Mouse (Mus musculus): ENCODE measurements around the gene Ppig. TPM values are rescaled to one million over a fixed set of nuclear protein-coding genes. Genes with fewer than 3 reads are reported as not detected.

The Ppig gene
- polyA plus RNA-seq, 1 experiment, result 1.4 TPM

DNA sequence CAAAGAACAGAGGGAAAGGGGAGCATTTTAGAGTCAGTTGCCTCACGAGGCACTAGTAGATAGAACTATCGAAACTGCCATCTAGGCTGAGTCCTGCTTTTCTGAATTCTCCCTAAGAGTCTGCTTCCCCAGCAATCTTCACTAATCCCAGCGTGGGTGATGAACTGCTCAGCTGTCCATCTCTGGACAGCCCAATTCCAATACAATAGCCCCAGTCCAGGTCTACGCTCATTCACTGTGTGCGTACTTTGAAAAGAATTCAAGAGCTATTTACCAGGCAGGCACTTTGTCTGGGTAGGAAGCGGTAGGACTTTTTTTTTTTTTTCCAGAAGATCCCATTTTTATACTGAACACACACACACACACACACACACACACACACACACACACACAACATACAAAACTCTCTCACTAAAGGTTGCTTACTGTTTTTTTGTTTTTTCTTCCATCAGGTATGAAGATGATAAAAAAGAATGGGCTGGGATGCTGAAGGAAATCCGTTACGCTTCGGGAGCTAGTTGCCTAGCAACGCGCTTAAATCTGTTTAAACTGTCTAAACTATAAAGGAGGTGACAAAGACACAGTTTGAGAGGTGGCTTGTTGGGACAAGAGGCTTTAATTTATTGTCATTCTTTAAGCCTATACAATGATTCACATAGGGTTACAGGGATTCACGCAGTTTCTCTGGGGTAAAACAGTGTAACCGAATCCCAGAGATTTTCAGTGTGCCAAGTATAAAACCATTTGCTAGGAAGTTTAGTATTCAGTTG lies 39.1 kb upstream of the Ppig start:
- H3K27ac ChIP-seq (ENCODE audit: insufficient read depth, low read length), result no peak overlapping the region
- no peak overlapping the region for H3K4me3 ChIP-seq (ENCODE audit: extremely low read depth, insufficient read depth, insufficient read length)
- WGBS, result 94% methylated on average over 13 of the region's 13 CpGs
- no peaks in the 10 kb centered on the region for H3K4me1 ChIP-seq (ENCODE audit: control insufficient read depth, insufficient read depth, insufficient read length)
- no peak for DNase-seq (ENCODE audit: low read depth in 1 of 2, low spot score in 2 of 2)
- no peak for TF ChIP-seq POLR2A (IDR thresholded peaks at IDR 0.05; ENCODE audit: low read depth, low read length)
- no peak for TF ChIP-seq CTCF (IDR thresholded peaks at IDR 0.05; ENCODE audit: extremely low read depth, insufficient read depth, insufficient read length, insufficient replicate concordance)
- H3K36me3 ChIP-seq (ENCODE audit: control insufficient read depth, insufficient read depth, low read length), result 0 out of 2 replicates have a peak, but pooled peaks cover 2% of the 10 kb centered on the region
- H3K27me3 ChIP-seq (ENCODE audit: control insufficient read depth, insufficient read depth, low read length), result no peaks in the 10 kb centered on the region

DNA sequence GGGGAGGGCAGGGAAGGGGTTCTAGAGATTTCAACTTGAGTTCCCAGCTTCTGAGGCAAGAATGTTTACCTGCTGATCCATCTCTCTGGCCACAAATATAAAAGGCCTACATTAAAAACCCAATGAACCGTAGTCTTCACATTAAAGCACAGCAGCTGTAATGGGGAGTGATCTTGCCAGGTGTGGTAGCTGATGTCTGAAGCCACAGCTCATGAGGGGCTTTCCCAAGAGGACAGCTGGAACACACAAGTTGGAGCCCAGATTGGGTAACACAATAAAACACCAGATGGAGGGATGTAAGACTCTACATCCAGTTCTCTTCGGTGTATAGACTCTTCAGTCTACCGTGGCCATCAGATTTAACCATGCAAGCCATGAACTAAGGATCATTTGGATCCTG lies 37.9 kb upstream of the Ppig start:
- Histone ChIP-seq H3K36me3 (ENCODE audit: control insufficient read depth, insufficient read depth, low read length) (0 out of 2 replicates have a peak, but pooled peaks cover 2% of the 10 kb centered on the region), H3K27ac (ENCODE audit: insufficient read depth, low read length) (no peak overlapping the region), H3K4me3 (ENCODE audit: extremely low read depth, insufficient read depth, insufficient read length) (no peak overlapping the region), H3K27me3 (ENCODE audit: control insufficient read depth, insufficient read depth, low read length) (no peaks in the 10 kb centered on the region), H3K4me1 (ENCODE audit: control insufficient read depth, insufficient read depth, insufficient read length) (no peaks in the 10 kb centered on the region)
- WGBS, result 88% methylated on average over 3 of the region's 3 CpGs
- TF ChIP-seq CTCF (IDR thresholded peaks at IDR 0.05; ENCODE audit: extremely low read depth, insufficient read depth, insufficient read length, insufficient replicate concordance), result no peak
- TF ChIP-seq POLR2A (IDR thresholded peaks at IDR 0.05; ENCODE audit: low read depth, low read length), result no peak
- DNase-seq (ENCODE audit: low read depth in 1 of 2, low spot score in 2 of 2), result no peak

DNA sequence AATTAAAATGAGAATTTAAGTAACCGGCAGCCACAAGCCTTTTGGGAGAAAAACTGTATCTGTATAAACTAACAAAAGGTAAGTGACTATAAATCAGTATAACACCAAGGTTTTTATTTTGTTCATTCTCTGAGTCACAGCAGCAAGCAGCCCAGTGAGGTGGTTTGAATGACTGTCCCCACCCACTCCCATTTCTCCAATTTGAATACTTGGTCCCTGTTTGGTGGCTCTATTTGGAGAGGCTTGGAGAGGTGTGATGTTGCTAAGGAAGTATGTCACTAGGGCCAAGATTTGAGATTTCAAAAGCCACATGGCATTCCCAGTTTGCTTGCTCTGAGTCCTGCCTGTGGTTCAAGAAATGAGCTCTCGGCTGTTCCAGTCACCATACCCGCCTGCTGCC lies 32.1 kb upstream of the Ppig start:
- Histone ChIP-seq H3K4me3 (ENCODE audit: extremely low read depth, insufficient read depth, insufficient read length) (no peak overlapping the region), H3K27ac (ENCODE audit: insufficient read depth, low read length) (no peak overlapping the region), H3K27me3 (ENCODE audit: control insufficient read depth, insufficient read depth, low read length) (no peaks in the 10 kb centered on the region), H3K36me3 (ENCODE audit: control insufficient read depth, insufficient read depth, low read length) (peaks cover 12% of the 10 kb centered on the region), H3K4me1 (ENCODE audit: control insufficient read depth, insufficient read depth, insufficient read length) (no peaks in the 10 kb centered on the region)
- TF ChIP-seq CTCF (IDR thresholded peaks at IDR 0.05; ENCODE audit: extremely low read depth, insufficient read depth, insufficient read length, insufficient replicate concordance) (no peak), POLR2A (IDR thresholded peaks at IDR 0.05; ENCODE audit: low read depth, low read length) (no peak)
- no peak for DNase-seq (ENCODE audit: low read depth in 1 of 2, low spot score in 2 of 2)
- WGBS, result 92% methylated on average over 3 of the region's 3 CpGs

DNA sequence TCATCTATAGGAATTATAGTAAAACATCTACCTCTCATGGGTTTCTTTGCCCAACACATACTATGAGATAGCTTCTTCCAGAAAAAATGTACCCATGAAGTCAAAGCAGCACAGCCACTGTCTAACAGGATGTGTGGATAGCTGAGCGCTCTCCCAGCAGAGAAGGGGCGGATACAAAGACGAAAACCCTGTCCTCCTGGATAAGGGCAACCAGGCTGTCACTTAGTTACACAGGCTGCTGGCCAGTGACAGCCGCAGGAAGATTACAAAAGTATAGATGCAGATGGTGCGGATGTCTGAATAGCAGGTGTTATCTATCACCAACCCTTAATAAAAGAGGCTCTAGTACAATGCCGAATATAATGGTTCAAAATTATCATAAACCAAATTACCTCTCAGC lies 31.5 kb upstream of the Ppig start:
- DNase-seq (ENCODE audit: low read depth in 1 of 2, low spot score in 2 of 2), result no peak
- Histone ChIP-seq H3K27ac (ENCODE audit: insufficient read depth, low read length) (no peak overlapping the region), H3K4me3 (ENCODE audit: extremely low read depth, insufficient read depth, insufficient read length) (no peak overlapping the region), H3K27me3 (ENCODE audit: control insufficient read depth, insufficient read depth, low read length) (no peaks in the 10 kb centered on the region), H3K4me1 (ENCODE audit: control insufficient read depth, insufficient read depth, insufficient read length) (no peaks in the 10 kb centered on the region), H3K36me3 (ENCODE audit: control insufficient read depth, insufficient read depth, low read length) (peaks cover 12% of the 10 kb centered on the region)
- no peak for TF ChIP-seq CTCF (IDR thresholded peaks at IDR 0.05; ENCODE audit: extremely low read depth, insufficient read depth, insufficient read length, insufficient replicate concordance)
- no peak for TF ChIP-seq POLR2A (IDR thresholded peaks at IDR 0.05; ENCODE audit: low read depth, low read length)
- WGBS, result 91% methylated on average over 6 of the region's 6 CpGs

DNA sequence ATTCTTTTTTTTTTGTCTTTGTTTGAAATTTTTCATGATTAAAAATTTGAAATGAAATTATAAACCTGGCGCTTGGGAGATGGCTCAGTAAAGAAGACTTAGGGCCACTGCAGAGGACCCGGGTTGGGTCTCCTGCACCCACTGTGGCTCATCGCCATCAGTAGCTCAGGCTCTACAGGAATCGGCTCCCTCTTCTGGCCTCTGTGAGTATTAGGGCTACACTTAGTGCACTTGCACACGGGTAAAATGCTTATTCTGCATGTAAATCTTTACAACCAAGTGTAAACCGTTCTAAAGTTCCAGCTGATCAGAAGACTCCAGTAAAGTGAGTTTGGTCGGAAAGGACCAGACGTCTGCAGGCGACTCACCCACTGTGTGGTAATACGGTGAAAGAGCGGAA lies 28.8 kb upstream of the Ppig start:
- peaks cover 10% of the 10 kb centered on the region for H3K36me3 ChIP-seq (ENCODE audit: control insufficient read depth, insufficient read depth, low read length)
- H3K27me3 ChIP-seq (ENCODE audit: control insufficient read depth, insufficient read depth, low read length), result no peaks in the 10 kb centered on the region
- no peaks in the 10 kb centered on the region for H3K4me1 ChIP-seq (ENCODE audit: control insufficient read depth, insufficient read depth, insufficient read length)
- 97% methylated on average over 11 of the region's 11 CpGs for WGBS
- H3K4me3 ChIP-seq (ENCODE audit: extremely low read depth, insufficient read depth, insufficient read length), result no peak overlapping the region
- no peak for TF ChIP-seq POLR2A (IDR thresholded peaks at IDR 0.05; ENCODE audit: low read depth, low read length)
- no peak for TF ChIP-seq CTCF (IDR thresholded peaks at IDR 0.05; ENCODE audit: extremely low read depth, insufficient read depth, insufficient read length, insufficient replicate concordance)
- DNase-seq (ENCODE audit: low read depth in 1 of 2, low spot score in 2 of 2), result no peak
- H3K27ac ChIP-seq (ENCODE audit: insufficient read depth, low read length), result no peak overlapping the region

DNA sequence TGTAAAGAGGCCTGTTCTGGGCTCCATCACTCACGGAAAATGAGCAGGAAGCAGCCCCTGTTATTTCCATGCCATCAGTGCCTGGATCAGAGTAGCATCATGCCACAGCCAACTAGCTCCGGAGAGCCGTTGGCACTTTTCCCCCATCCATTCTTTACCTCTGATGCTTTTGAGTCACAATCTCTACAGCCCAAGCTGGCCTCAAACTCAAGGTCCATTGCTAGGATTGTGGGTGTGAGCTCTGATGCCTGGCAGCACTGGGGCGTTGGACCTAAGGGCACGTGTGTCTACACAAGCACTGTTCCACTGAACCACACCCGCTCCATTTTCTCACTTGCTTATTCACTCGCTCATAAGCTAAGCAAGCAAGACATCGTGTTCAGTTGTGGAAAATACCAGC lies 21.9 kb upstream of the Ppig start:
- H3K36me3 ChIP-seq (ENCODE audit: control insufficient read depth, insufficient read depth, low read length), result peaks cover 16% of the 10 kb centered on the region
- no peak overlapping the region for H3K27ac ChIP-seq (ENCODE audit: insufficient read depth, low read length)
- DNase-seq (ENCODE audit: low read depth in 1 of 2, low spot score in 2 of 2), result no peak
- 94% methylated on average over 8 of the region's 8 CpGs for WGBS
- no peaks in the 10 kb centered on the region for H3K27me3 ChIP-seq (ENCODE audit: control insufficient read depth, insufficient read depth, low read length)
- no peak for TF ChIP-seq POLR2A (IDR thresholded peaks at IDR 0.05; ENCODE audit: low read depth, low read length)
- no peak for TF ChIP-seq CTCF (IDR thresholded peaks at IDR 0.05; ENCODE audit: extremely low read depth, insufficient read depth, insufficient read length, insufficient replicate concordance)
- no peak overlapping the region for H3K4me3 ChIP-seq (ENCODE audit: extremely low read depth, insufficient read depth, insufficient read length)
- H3K4me1 ChIP-seq (ENCODE audit: control insufficient read depth, insufficient read depth, insufficient read length), result no peaks in the 10 kb centered on the region

DNA sequence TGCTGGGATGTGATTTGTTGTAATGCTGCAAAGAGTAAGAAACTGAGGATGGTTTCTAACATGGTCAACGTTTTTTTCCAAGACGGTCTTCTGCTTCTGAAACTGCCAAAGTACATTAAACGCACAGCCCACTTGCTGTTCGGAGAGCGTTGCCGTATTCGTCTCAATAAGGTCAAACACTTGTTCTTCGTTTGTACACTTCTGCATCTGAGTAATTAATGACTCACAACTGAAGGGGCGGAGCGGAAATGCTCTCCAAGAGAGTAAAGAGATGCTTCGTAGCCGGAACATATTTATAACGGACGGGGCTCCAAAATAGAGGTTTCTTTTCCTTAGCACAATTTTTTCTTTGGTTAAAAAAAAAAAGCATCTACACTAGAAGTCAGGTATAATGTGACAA lies 10.2 kb upstream of the Ppig start:
- TF ChIP-seq CTCF (IDR thresholded peaks at IDR 0.05; ENCODE audit: extremely low read depth, insufficient read depth, insufficient read length, insufficient replicate concordance), result no peak
- no peak for TF ChIP-seq POLR2A (IDR thresholded peaks at IDR 0.05; ENCODE audit: low read depth, low read length)
- Histone ChIP-seq H3K36me3 (ENCODE audit: control insufficient read depth, insufficient read depth, low read length) (peaks cover 5% of the 10 kb centered on the region), H3K27ac (ENCODE audit: insufficient read depth, low read length) (no peak overlapping the region), H3K27me3 (ENCODE audit: control insufficient read depth, insufficient read depth, low read length) (no peaks in the 10 kb centered on the region), H3K4me3 (ENCODE audit: extremely low read depth, insufficient read depth, insufficient read length) (no peak overlapping the region), H3K4me1 (ENCODE audit: control insufficient read depth, insufficient read depth, insufficient read length) (no peaks in the 10 kb centered on the region)
- DNase-seq (ENCODE audit: low read depth in 1 of 2, low spot score in 2 of 2), result no peak
- 91% methylated on average over 14 of the region's 14 CpGs for WGBS
